Mouse (Mus musculus): Measurements from ENCODE around the gene Pik3cb. TPM values are rescaled to one million over a fixed set of nuclear protein-coding genes. Genes with fewer than 3 reads are reported as not detected.

Gene Pik3cb
- polyA plus RNA-seq, 1 experiment from 2014 or later: 1.5 TPM

DNA sequence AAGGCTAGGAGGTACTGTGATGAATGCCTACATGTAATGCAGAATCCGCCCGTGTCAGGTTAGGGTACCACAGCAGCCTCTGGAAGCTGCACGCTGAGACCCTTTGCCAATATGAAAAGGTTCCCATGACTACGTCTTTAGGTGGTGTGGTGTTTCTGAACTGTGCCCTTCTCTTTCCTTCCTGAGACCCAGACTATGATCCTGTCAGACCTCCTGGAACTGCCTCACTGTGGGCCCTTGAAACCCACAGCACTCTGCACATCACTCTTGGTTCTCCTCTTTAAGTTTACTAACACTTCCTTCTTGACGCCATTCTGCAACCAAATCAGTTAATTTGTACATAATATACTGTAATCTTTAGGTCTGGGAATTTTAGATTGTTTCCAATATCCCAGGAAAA lies 58.7 kb downstream of the Pik3cb start:
- no peak for ATAC-seq (ENCODE audit: insufficient number of reproducible peaks, insufficient read depth, low FRiP score, low read depth)
- Histone ChIP-seq H3K36me3 (ENCODE audit: control insufficient read depth, insufficient read depth, low read length) (0 out of 2 replicates have a peak, but pooled peaks cover 3% of the 10 kb centered on the region), H3K4me2 (ENCODE audit: low read length) (no peak overlapping the region), H3K4me1 (ENCODE audit: control insufficient read depth in 2 of 2, insufficient read depth in 2 of 2, low read length in 2 of 2) (no peaks in the 10 kb centered on the region), H3K27ac (replicated peaks in 1 of 2; ENCODE audit: control insufficient read depth in 1 of 2, insufficient read depth in 1 of 2, low read depth in 2 of 2, low read length in 2 of 2) (no peak overlapping the region), H3K4me3 (ENCODE audit: control insufficient read depth in 1 of 2, insufficient read depth in 1 of 2, low read depth in 1 of 2, low read length in 2 of 2) (no peak overlapping the region), H3K9ac (ENCODE audit: low read length) (no peak overlapping the region), H3K27me3 (ENCODE audit: control insufficient read depth, insufficient read depth, low read length) (no peaks in the 10 kb centered on the region), H3K9me3 (ENCODE audit: control insufficient read depth, low read length) (no peaks in the 10 kb centered on the region)
- WGBS: 93% methylated on average over 5 of the region's 5 CpGs

DNA sequence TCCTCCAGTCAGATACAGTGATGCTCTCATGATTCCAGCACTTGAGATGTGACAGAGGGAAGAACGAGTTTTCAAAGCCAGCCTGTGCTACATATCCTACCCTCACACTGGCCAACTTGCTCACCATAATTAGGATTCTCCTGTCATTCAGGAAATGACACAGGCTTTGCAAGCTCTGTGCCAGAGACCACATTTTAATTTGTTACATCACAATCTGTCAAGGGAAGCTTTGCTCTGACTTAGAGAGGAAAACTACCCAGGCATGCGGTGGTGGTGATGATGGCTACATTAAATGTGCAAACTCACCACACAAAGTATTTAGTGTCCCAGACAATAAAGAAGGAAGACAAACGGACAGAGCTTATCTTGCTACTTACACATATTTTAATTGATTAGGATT lies 59.1 kb downstream of the Pik3cb start:
- 0 out of 2 replicates have a peak, but pooled peaks cover under 1% of the 10 kb centered on the region for H3K36me3 ChIP-seq (ENCODE audit: control insufficient read depth, insufficient read depth, low read length)
- no peaks in the 10 kb centered on the region for H3K9me3 ChIP-seq (ENCODE audit: control insufficient read depth, low read length)
- H3K9ac ChIP-seq (ENCODE audit: low read length): no peak overlapping the region
- no peak overlapping the region for H3K4me3 ChIP-seq (ENCODE audit: control insufficient read depth in 1 of 2, insufficient read depth in 1 of 2, low read depth in 1 of 2, low read length in 2 of 2)
- no peak overlapping the region for H3K4me2 ChIP-seq (ENCODE audit: low read length)
- H3K4me1 ChIP-seq (ENCODE audit: control insufficient read depth in 2 of 2, insufficient read depth in 2 of 2, low read length in 2 of 2): no peaks in the 10 kb centered on the region
- H3K27ac ChIP-seq (replicated peaks in 1 of 2; ENCODE audit: control insufficient read depth in 1 of 2, insufficient read depth in 1 of 2, low read depth in 2 of 2, low read length in 2 of 2): no peak overlapping the region
- 73% methylated on average over 3 of the region's 3 CpGs for WGBS
- no peak for ATAC-seq (ENCODE audit: insufficient number of reproducible peaks, insufficient read depth, low FRiP score, low read depth)
- H3K27me3 ChIP-seq (ENCODE audit: control insufficient read depth, insufficient read depth, low read length): no peaks in the 10 kb centered on the region

DNA sequence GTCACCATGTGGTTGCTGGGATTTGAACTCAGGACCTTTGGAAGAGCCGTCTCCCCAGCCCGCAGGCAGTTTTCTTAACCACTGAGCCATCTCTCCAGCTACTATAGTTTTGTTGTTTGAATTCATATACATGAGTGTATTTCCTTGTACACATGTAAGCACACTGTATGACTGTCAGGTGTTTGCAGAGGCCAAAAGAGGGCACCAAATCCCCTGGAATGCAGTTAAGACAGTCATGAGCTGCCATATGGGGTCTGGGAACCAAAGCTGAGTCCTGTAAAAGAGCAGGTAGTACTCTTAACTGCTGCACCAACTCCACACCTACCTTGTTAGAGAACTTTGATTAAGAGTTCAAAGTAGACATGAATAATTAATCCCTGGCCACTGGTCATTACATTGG lies 59.8 kb downstream of the Pik3cb start:
- 95% methylated on average over 2 of the region's 2 CpGs for WGBS
- H3K4me2 ChIP-seq (ENCODE audit: low read length): no peak overlapping the region
- no peak for ATAC-seq (ENCODE audit: insufficient number of reproducible peaks, insufficient read depth, low FRiP score, low read depth)
- no peaks in the 10 kb centered on the region for H3K27me3 ChIP-seq (ENCODE audit: control insufficient read depth, insufficient read depth, low read length)
- no peak overlapping the region for H3K4me3 ChIP-seq (ENCODE audit: control insufficient read depth in 1 of 2, insufficient read depth in 1 of 2, low read depth in 1 of 2, low read length in 2 of 2)
- H3K4me1 ChIP-seq (ENCODE audit: control insufficient read depth in 2 of 2, insufficient read depth in 2 of 2, low read length in 2 of 2): no peaks in the 10 kb centered on the region
- no peak overlapping the region for H3K27ac ChIP-seq (replicated peaks in 1 of 2; ENCODE audit: control insufficient read depth in 1 of 2, insufficient read depth in 1 of 2, low read depth in 2 of 2, low read length in 2 of 2)
- H3K36me3 ChIP-seq (ENCODE audit: control insufficient read depth, insufficient read depth, low read length): no peaks in the 10 kb centered on the region
- H3K9me3 ChIP-seq (ENCODE audit: control insufficient read depth, low read length): no peaks in the 10 kb centered on the region
- no peak overlapping the region for H3K9ac ChIP-seq (ENCODE audit: low read length)

DNA sequence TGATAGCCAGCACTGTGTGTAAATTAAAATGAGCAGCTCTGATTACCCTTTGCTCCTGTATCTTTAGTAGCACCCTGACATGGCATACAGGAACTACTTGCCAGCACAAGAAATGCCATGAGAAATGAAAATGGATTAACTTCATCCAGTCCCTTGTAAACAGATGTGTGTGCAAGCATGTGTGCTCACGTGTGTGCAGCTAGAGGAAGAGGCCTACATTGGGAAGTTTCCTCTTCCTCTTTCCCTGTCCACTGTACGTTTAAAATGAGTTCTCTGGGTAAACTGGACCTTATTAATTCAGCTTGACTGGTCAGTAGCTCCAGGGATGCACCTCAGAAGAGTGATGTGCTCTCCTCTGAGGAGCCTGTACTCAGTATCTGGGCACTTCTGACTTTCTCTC lies 66.0 kb downstream of the Pik3cb start:
- H3K27ac ChIP-seq (replicated peaks in 1 of 2; ENCODE audit: control insufficient read depth in 1 of 2, insufficient read depth in 1 of 2, low read depth in 2 of 2, low read length in 2 of 2): no peak overlapping the region
- H3K4me1 ChIP-seq (ENCODE audit: control insufficient read depth in 2 of 2, insufficient read depth in 2 of 2, low read length in 2 of 2): no peaks in the 10 kb centered on the region
- H3K4me3 ChIP-seq (ENCODE audit: control insufficient read depth in 1 of 2, insufficient read depth in 1 of 2, low read depth in 1 of 2, low read length in 2 of 2): no peak overlapping the region
- peaks cover 12% of the 10 kb centered on the region; the same call in 1 of the 2 replicates for H3K36me3 ChIP-seq (ENCODE audit: control insufficient read depth, insufficient read depth, low read length)
- no peaks in the 10 kb centered on the region for H3K27me3 ChIP-seq (ENCODE audit: control insufficient read depth, insufficient read depth, low read length)
- no peak for ATAC-seq (ENCODE audit: insufficient number of reproducible peaks, insufficient read depth, low FRiP score, low read depth)
- H3K9me3 ChIP-seq (ENCODE audit: control insufficient read depth, low read length): no peaks in the 10 kb centered on the region
- H3K9ac ChIP-seq (ENCODE audit: low read length): no peak overlapping the region
- no peak overlapping the region for H3K4me2 ChIP-seq (ENCODE audit: low read length)
- 65% methylated on average over 2 of the region's 2 CpGs for WGBS

DNA sequence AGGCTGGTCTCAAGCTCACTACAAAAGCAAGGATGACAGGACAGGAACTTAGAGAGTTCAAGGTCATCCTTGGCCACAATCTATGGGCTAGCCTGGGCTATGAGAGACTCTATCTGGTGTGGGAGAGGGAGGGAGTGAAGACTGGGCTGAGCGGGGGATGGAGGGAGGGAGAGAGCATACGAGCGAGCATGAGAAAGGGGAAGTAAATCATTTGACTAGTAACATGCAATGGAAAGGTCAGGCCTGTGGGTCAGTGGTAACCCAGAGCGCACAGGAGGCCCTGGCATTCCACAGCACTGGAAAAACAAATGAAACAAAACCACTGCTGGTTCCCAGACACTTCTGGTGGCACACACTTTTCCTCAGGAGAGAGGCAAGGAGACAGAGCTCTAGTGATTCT lies 67.9 kb downstream of the Pik3cb start:
- 76% methylated on average over 4 of the region's 4 CpGs for WGBS
- Histone ChIP-seq H3K4me3 (ENCODE audit: control insufficient read depth in 1 of 2, insufficient read depth in 1 of 2, low read depth in 1 of 2, low read length in 2 of 2) (no peak overlapping the region), H3K27ac (replicated peaks in 1 of 2; ENCODE audit: control insufficient read depth in 1 of 2, insufficient read depth in 1 of 2, low read depth in 2 of 2, low read length in 2 of 2) (no peak overlapping the region), H3K4me1 (ENCODE audit: control insufficient read depth in 2 of 2, insufficient read depth in 2 of 2, low read length in 2 of 2) (no peaks in the 10 kb centered on the region), H3K27me3 (ENCODE audit: control insufficient read depth, insufficient read depth, low read length) (no peaks in the 10 kb centered on the region), H3K9ac (ENCODE audit: low read length) (no peak overlapping the region), H3K4me2 (ENCODE audit: low read length) (no peak overlapping the region), H3K36me3 (ENCODE audit: control insufficient read depth, insufficient read depth, low read length) (peaks cover 17% of the 10 kb centered on the region; the same call in 1 of the 2 replicates), H3K9me3 (ENCODE audit: control insufficient read depth, low read length) (no peaks in the 10 kb centered on the region)
- ATAC-seq (ENCODE audit: insufficient number of reproducible peaks, insufficient read depth, low FRiP score, low read depth): no peak

DNA sequence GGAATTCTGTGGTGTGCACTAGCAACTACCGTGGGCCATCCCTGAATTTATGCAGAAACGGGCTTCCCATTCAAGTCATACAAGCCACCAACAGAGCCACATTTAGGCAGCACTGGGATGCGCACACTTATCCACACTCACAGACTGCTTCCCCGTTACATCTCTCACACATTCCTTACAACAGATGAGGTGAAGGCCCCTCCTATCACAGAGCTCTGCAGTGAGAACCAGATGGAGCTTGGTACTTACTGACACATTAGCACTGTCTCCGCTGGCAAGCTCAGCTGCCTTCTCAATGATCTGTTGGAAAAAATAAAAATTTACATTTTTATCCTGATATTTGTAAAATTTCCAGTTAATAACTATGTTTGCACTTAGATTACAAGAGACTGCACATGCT lies 75.1 kb downstream of the Pik3cb start:
- Histone ChIP-seq H3K36me3 (ENCODE audit: control insufficient read depth, insufficient read depth, low read length) (peaks cover 33% of the 10 kb centered on the region), H3K4me2 (ENCODE audit: low read length) (no peak overlapping the region), H3K27me3 (ENCODE audit: control insufficient read depth, insufficient read depth, low read length) (no peaks in the 10 kb centered on the region), H3K4me3 (ENCODE audit: control insufficient read depth in 1 of 2, insufficient read depth in 1 of 2, low read depth in 1 of 2, low read length in 2 of 2) (no peak overlapping the region), H3K4me1 (ENCODE audit: control insufficient read depth in 2 of 2, insufficient read depth in 2 of 2, low read length in 2 of 2) (no peaks in the 10 kb centered on the region), H3K9me3 (ENCODE audit: control insufficient read depth, low read length) (no peaks in the 10 kb centered on the region), H3K27ac (replicated peaks in 1 of 2; ENCODE audit: control insufficient read depth in 1 of 2, insufficient read depth in 1 of 2, low read depth in 2 of 2, low read length in 2 of 2) (no peak overlapping the region), H3K9ac (ENCODE audit: low read length) (no peak overlapping the region)
- no peak for ATAC-seq (ENCODE audit: insufficient number of reproducible peaks, insufficient read depth, low FRiP score, low read depth)
- WGBS: 55% methylated on average over 5 of the region's 5 CpGs

DNA sequence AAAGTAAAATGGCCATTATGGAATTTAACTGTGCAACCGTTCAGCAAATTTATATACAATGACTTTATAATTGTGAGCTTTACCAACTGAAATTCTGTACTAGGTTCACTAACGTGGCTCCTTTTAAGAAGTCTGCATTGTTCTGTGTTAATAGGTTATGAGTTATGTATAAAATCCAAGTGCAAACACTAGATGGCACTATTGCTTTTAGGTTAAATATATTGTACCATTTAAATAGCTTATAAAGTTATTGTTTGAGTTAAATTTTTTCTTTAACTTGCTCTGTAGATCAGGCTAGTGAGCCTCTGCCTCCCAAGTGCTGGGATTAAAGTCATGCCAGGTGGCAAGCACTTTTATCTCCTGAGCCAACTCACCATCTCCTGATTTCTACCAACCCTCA lies 76.2 kb downstream of the Pik3cb start:
- no peak overlapping the region for H3K27ac ChIP-seq (replicated peaks in 1 of 2; ENCODE audit: control insufficient read depth in 1 of 2, insufficient read depth in 1 of 2, low read depth in 2 of 2, low read length in 2 of 2)
- H3K4me2 ChIP-seq (ENCODE audit: low read length): no peak overlapping the region
- 47% methylated on average over 2 of the region's 2 CpGs for WGBS
- peaks cover 31% of the 10 kb centered on the region; the same call in 1 of the 2 replicates for H3K36me3 ChIP-seq (ENCODE audit: control insufficient read depth, insufficient read depth, low read length)
- H3K9ac ChIP-seq (ENCODE audit: low read length): no peak overlapping the region
- no peak for ATAC-seq (ENCODE audit: insufficient number of reproducible peaks, insufficient read depth, low FRiP score, low read depth)
- no peaks in the 10 kb centered on the region for H3K9me3 ChIP-seq (ENCODE audit: control insufficient read depth, low read length)
- no peaks in the 10 kb centered on the region for H3K27me3 ChIP-seq (ENCODE audit: control insufficient read depth, insufficient read depth, low read length)
- no peak overlapping the region for H3K4me3 ChIP-seq (ENCODE audit: control insufficient read depth in 1 of 2, insufficient read depth in 1 of 2, low read depth in 1 of 2, low read length in 2 of 2)
- no peaks in the 10 kb centered on the region for H3K4me1 ChIP-seq (ENCODE audit: control insufficient read depth in 2 of 2, insufficient read depth in 2 of 2, low read length in 2 of 2)

DNA sequence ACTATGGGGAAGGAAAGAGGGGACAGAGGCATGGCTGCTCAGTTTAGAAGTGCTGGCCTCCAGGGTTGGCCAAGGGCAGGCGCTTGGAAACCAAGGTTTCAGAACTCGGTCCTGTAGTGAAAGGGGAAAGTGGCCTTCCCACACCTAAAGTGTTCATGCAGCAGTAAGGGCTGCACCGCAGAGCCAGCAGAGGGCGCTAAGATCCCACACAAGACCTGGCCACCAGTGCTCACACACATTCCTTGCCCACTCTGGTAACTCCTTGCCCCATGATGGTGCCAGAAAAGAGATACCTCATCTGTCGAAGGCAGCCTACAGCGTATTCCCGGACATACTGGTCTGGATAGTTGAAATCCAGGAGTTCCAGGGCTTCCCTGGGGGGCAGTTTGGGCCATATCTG lies 77.9 kb downstream of the Pik3cb start:
- ATAC-seq (ENCODE audit: insufficient number of reproducible peaks, insufficient read depth, low FRiP score, low read depth): no peak

More for the DNA sequence above, 77.9 kb downstream of the Pik3cb start:
- H3K27me3 ChIP-seq (ENCODE audit: control insufficient read depth, insufficient read depth, low read length): no peaks in the 10 kb centered on the region
- H3K27ac ChIP-seq (replicated peaks in 1 of 2; ENCODE audit: control insufficient read depth in 1 of 2, insufficient read depth in 1 of 2, low read depth in 2 of 2, low read length in 2 of 2): no peak overlapping the region
- H3K9me3 ChIP-seq (ENCODE audit: control insufficient read depth, low read length): no peaks in the 10 kb centered on the region
- H3K36me3 ChIP-seq (ENCODE audit: control insufficient read depth, insufficient read depth, low read length): peaks cover 34% of the 10 kb centered on the region; the same call in 1 of the 2 replicates
- H3K4me3 ChIP-seq (ENCODE audit: control insufficient read depth in 1 of 2, insufficient read depth in 1 of 2, low read depth in 1 of 2, low read length in 2 of 2): no peak overlapping the region
- no peak overlapping the region for H3K9ac ChIP-seq (ENCODE audit: low read length)
- no peaks in the 10 kb centered on the region for H3K4me1 ChIP-seq (ENCODE audit: control insufficient read depth in 2 of 2, insufficient read depth in 2 of 2, low read length in 2 of 2)
- 44% methylated on average over 7 of the region's 7 CpGs for WGBS
- H3K4me2 ChIP-seq (ENCODE audit: low read length): no peak overlapping the region
